Mouse (Mus musculus): ENCODE measurements around the gene Adora2b. TPM values are rescaled to one million over a fixed set of nuclear protein-coding genes. Genes with fewer than 3 reads are reported as not detected.

The Adora2b gene
- polyA plus RNA-seq, 1 experiment from 2014 or later = 4.2 TPM

- DNase-seq (ENCODE audit: low spot score) = no peak
- Histone ChIP-seq H3K27ac (replicated peaks) (no peak overlapping the region), H3K27me3 (ENCODE audit: control insufficient read depth, insufficient read depth, low read length) (no peaks in the 10 kb centered on the region), H3K4me2 (replicated peaks; ENCODE audit: low read depth) (no peak overlapping the region), H3K9me3 (ENCODE audit: control insufficient read depth, low read length) (no peaks in the 10 kb centered on the region), H3K4me3 (ENCODE audit: low read depth, low read length) (no peak overlapping the region), H3K9ac (ENCODE audit: low read length) (no peak overlapping the region), H3K36me3 (ENCODE audit: control insufficient read depth, insufficient read depth, low read length) (no peaks in the 10 kb centered on the region), H3K4me1 (replicated peaks; ENCODE audit: control insufficient read depth, insufficient read depth) (no peaks in the 10 kb centered on the region)
- 77% methylated on average over 12 of the region's 12 CpGs for WGBS
- ATAC-seq (ENCODE audit: low FRiP score, low TSS enrichment) = no peak
- TF ChIP-seq EP300 (optimal IDR thresholded peaks at IDR 0.05) (no peak), CTCF (IDR thresholded peaks at IDR 0.05; ENCODE audit: low read depth) (no peak)
Measured at GRCm38 (mm10) chr11:62213384-62213989, 35.3 kb upstream of the Adora2b start.

- TF ChIP-seq EP300 (optimal IDR thresholded peaks at IDR 0.05) = no peak
- TF ChIP-seq CTCF (IDR thresholded peaks at IDR 0.05; ENCODE audit: low read depth) = no peak
- ATAC-seq (ENCODE audit: low FRiP score, low TSS enrichment) = no peak
- Histone ChIP-seq H3K4me1 (replicated peaks; ENCODE audit: control insufficient read depth, insufficient read depth) (no peaks in the 10 kb centered on the region), H3K36me3 (ENCODE audit: control insufficient read depth, insufficient read depth, low read length) (no peaks in the 10 kb centered on the region), H3K4me2 (replicated peaks; ENCODE audit: low read depth) (no peak overlapping the region), H3K27me3 (ENCODE audit: control insufficient read depth, insufficient read depth, low read length) (no peaks in the 10 kb centered on the region), H3K9ac (ENCODE audit: low read length) (no peak overlapping the region), H3K9me3 (ENCODE audit: control insufficient read depth, low read length) (no peaks in the 10 kb centered on the region), H3K4me3 (ENCODE audit: low read depth, low read length) (no peak overlapping the region), H3K27ac (replicated peaks) (no peak overlapping the region)
- 74% methylated on average over 2 of the region's 2 CpGs for WGBS
- no peak for DNase-seq (ENCODE audit: low spot score)
Measured at GRCm38 (mm10) chr11:62215107-62215506, 33.7 kb upstream of the Adora2b start.

- Histone ChIP-seq H3K27me3 (ENCODE audit: control insufficient read depth, insufficient read depth, low read length) (no peaks in the 10 kb centered on the region), H3K36me3 (ENCODE audit: control insufficient read depth, insufficient read depth, low read length) (no peaks in the 10 kb centered on the region), H3K9ac (ENCODE audit: low read length) (no peak overlapping the region), H3K9me3 (ENCODE audit: control insufficient read depth, low read length) (no peaks in the 10 kb centered on the region), H3K4me3 (ENCODE audit: low read depth, low read length) (no peak overlapping the region), H3K27ac (replicated peaks) (no peak overlapping the region), H3K4me1 (replicated peaks; ENCODE audit: control insufficient read depth, insufficient read depth) (no peaks in the 10 kb centered on the region), H3K4me2 (replicated peaks; ENCODE audit: low read depth) (no peak overlapping the region)
- ATAC-seq (ENCODE audit: low FRiP score, low TSS enrichment) (no peak), DNase-seq (ENCODE audit: low spot score) (no peak)
- WGBS = 84% methylated on average over 6 of the region's 6 CpGs
- TF ChIP-seq EP300 (optimal IDR thresholded peaks at IDR 0.05) (no peak), CTCF (IDR thresholded peaks at IDR 0.05; ENCODE audit: low read depth) (no peak)
Measured at GRCm38 (mm10) chr11:62217751-62218150, 31.0 kb upstream of the Adora2b start.

- Histone ChIP-seq H3K4me2 (replicated peaks; ENCODE audit: low read depth) (no peak overlapping the region), H3K4me3 (ENCODE audit: low read depth, low read length) (no peak overlapping the region), H3K9me3 (ENCODE audit: control insufficient read depth, low read length) (no peaks in the 10 kb centered on the region), H3K9ac (ENCODE audit: low read length) (no peak overlapping the region), H3K27ac (replicated peaks) (no peak overlapping the region), H3K27me3 (ENCODE audit: control insufficient read depth, insufficient read depth, low read length) (no peaks in the 10 kb centered on the region), H3K36me3 (ENCODE audit: control insufficient read depth, insufficient read depth, low read length) (no peaks in the 10 kb centered on the region), H3K4me1 (replicated peaks; ENCODE audit: control insufficient read depth, insufficient read depth) (no peaks in the 10 kb centered on the region)
- DNase-seq (ENCODE audit: low spot score) (no peak), ATAC-seq (ENCODE audit: low FRiP score, low TSS enrichment) (peak; percentile 42; the same call in 1 of the 2 replicates)
- WGBS = 77% methylated on average over 7 of the region's 7 CpGs
- no peak for TF ChIP-seq CTCF (IDR thresholded peaks at IDR 0.05; ENCODE audit: low read depth)
- TF ChIP-seq EP300 (optimal IDR thresholded peaks at IDR 0.05) = no peak
Measured at GRCm38 (mm10) chr11:62220756-62221510, 27.9 kb upstream of the Adora2b start.

- no peaks in the 10 kb centered on the region for H3K4me1 ChIP-seq (replicated peaks; ENCODE audit: control insufficient read depth, insufficient read depth)
- no peaks in the 10 kb centered on the region for H3K9me3 ChIP-seq (ENCODE audit: control insufficient read depth, low read length)
- H3K36me3 ChIP-seq (ENCODE audit: control insufficient read depth, insufficient read depth, low read length) = no peaks in the 10 kb centered on the region
- 87% methylated on average over 5 of the region's 5 CpGs for WGBS
- H3K4me3 ChIP-seq (ENCODE audit: low read depth, low read length) = no peak overlapping the region
- no peak overlapping the region for H3K9ac ChIP-seq (ENCODE audit: low read length)
- DNase-seq (ENCODE audit: low spot score) (no peak), ATAC-seq (ENCODE audit: low FRiP score, low TSS enrichment) (no peak)
- no peaks in the 10 kb centered on the region for H3K27me3 ChIP-seq (ENCODE audit: control insufficient read depth, insufficient read depth, low read length)
- no peak overlapping the region for H3K27ac ChIP-seq (replicated peaks)
- H3K4me2 ChIP-seq (replicated peaks; ENCODE audit: low read depth) = no peak overlapping the region
- no peak for TF ChIP-seq CTCF (IDR thresholded peaks at IDR 0.05; ENCODE audit: low read depth)
- TF ChIP-seq EP300 (optimal IDR thresholded peaks at IDR 0.05) = no peak
Measured at GRCm38 (mm10) chr11:62223416-62223815, 25.4 kb upstream of the Adora2b start.

- DNase-seq (ENCODE audit: low spot score) (no peak), ATAC-seq (ENCODE audit: low FRiP score, low TSS enrichment) (no peak)
- no peaks in the 10 kb centered on the region for H3K27me3 ChIP-seq (ENCODE audit: control insufficient read depth, insufficient read depth, low read length)
- H3K4me3 ChIP-seq (ENCODE audit: low read depth, low read length) = no peak overlapping the region
- H3K9ac ChIP-seq (ENCODE audit: low read length) = no peak overlapping the region
- no peaks in the 10 kb centered on the region for H3K9me3 ChIP-seq (ENCODE audit: control insufficient read depth, low read length)
- WGBS = 80% methylated on average over 7 of the region's 7 CpGs
- no peak overlapping the region for H3K4me2 ChIP-seq (replicated peaks; ENCODE audit: low read depth)
- H3K36me3 ChIP-seq (ENCODE audit: control insufficient read depth, insufficient read depth, low read length) = no peaks in the 10 kb centered on the region
- no peak for TF ChIP-seq EP300 (optimal IDR thresholded peaks at IDR 0.05)
- TF ChIP-seq CTCF (IDR thresholded peaks at IDR 0.05; ENCODE audit: low read depth) = no peak
- H3K4me1 ChIP-seq (replicated peaks; ENCODE audit: control insufficient read depth, insufficient read depth) = no peaks in the 10 kb centered on the region
- no peak overlapping the region for H3K27ac ChIP-seq (replicated peaks)
Measured at GRCm38 (mm10) chr11:62223962-62224361, 24.8 kb upstream of the Adora2b start.

Data from stomach, postnatal 0 days (tissue).